Mouse (Mus musculus): Measurements from ENCODE around the gene Acvr2b.
"Not testable (repeated sequence)": the region's sequence is repeated elsewhere in the genome, so short reads cannot be mapped to it uniquely, and the experiment has no call there.

The Acvr2b gene

DNA sequence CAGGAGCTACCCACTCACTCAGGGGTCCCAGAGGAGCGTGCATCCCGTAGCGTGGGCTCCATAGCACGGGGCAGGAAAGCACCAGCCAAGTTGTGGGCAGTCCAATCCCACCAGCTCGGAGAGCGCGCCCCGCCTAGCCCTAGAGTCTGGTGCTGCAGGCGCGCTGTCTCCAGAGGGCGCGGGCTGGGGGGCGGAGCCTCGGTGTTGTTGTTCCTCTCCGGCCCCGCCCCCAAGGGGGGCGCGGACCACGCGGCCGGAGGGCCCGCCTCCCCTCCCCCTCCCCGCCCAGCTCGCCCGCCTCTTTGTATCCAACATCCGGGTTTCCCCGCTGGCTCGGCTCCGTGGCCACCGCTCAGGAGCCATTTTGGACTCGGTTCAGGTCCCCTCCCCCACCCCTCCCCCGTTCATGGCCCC is at the start of gene Acvr2b:
Gene Acvr2b, plus strand, starts transcription at position 318 of the 414 bp plus-strand sequence.
- peak; percentile 91 for DNase-seq (ENCODE audit: low spot score)

GRCm38 (mm10) chr9:119353926-119354325 is 48.0 kb upstream of the Acvr2b start:
- DNase-seq (ENCODE audit: low spot score), result no peak

DNA sequence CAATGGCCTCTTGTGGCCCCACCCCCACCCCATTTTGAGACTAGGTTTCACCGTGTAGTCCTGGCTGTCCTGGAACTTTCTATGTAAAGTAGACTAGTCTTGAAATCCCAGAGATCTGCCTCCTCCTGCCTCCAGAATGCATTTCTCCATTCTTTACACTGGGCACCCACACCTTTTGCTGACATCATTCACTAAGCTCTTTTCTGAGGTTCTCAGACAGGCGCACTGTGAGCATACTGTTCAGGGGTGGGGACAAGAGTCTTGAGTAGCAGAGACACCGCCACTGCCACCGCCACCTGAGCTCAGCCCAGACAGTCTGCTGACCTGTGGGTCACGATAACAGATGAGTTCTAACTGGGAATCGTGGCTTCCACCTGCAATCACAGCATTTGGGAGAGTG is 46.0 kb upstream of the Acvr2b start:
- DNase-seq (ENCODE audit: low spot score), result no peak

GRCm38 (mm10) chr9:119357331-119358057 is 44.4 kb upstream of the Acvr2b start, which contains the start of gene Xylb:
Gene Xylb (plus strand): TSS chr9:119357381.
- peak; percentile 91 for DNase-seq (ENCODE audit: low spot score)

DNA sequence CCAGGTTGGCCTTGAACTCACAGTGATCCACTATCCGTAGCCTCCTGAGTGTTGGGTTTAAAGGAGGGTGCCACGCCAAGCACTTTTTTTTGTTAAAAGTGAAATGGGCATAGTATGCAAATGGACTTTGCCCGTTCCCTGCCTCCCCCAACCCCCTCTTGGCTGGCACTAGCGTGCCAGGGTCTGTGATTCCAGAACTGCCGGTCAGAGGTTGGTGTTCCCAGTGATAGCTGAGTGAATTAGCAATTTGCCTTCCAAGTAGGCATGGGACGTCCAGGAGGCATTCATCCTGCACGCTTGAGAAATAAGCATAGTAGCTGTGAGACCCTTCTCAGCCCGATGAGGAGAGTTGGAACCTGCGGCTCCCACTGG is 43.9 kb upstream of the Acvr2b start:
- no peak for DNase-seq (ENCODE audit: low spot score)

- no peak for DNase-seq (ENCODE audit: low spot score)
Observed at GRCm38 (mm10) chr9:119361416-119361815, 40.5 kb upstream of the Acvr2b start.

DNA sequence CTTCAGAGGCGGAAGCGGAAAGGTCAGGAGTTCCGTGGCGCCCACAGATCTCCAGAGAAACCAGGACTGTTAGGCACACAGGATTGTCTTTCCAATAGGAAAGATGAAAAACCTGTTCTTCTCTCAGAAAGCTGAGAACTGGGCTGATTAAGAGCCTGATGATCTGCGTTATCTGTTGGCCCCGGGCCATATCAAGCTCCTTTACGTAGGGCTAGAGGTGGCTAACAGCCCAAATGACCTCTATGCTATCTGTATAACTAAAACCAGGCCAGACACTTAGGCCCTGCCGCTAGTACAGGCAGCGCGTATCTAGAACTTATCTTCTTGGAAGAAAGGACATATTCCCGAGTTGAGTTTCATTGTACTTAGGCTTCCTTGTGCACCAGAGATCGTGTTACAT is 38.7 kb upstream of the Acvr2b start:
- DNase-seq (ENCODE audit: low spot score), result no peak

DNA sequence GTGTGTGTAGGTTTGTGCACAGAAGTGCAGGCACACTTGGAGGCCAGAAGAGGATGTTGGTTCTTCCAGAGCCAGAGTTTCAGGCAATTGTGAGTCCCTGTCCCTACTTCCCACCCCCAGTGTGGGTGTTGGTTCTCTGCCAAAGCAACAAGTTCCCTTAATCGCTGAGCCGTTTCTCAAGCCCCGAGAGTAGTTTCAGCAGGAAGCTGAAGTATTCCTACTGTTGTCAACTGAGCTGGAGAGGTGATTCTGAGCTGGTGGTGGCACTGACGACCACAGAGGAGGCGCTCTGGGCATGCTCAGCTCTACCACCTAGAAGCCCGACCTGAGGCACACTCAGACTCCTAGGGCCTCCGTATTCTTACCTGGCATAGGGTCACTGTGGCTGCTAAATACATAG is 36.6 kb upstream of the Acvr2b start, which contains the start of gene Slc22a14:
Gene Slc22a14, minus strand, starts transcription at position 270 of the 400 bp plus-strand sequence.
- DNase-seq (ENCODE audit: low spot score), result no peak

DNA sequence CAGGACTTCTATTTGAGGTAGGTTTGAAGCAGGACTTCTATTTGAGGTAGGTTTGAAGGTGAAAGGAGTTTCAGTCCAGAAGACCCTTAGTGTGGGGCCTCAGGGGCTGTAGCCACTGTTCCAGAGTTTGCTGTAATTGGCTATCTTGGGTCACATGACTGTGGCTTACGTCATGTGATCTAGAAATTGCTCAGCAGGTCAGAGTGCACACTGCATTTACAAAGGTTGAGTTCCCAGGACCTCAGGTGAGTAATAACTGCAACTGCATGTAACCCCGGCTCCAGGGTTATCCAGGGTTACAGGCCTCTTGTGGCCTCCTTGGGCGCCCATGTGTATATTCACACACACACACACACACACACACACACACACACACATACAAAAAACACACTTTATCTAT is 33.6 kb upstream of the Acvr2b start:
- no peak for DNase-seq (ENCODE audit: low spot score)

GRCm38 (mm10) chr9:119370770-119371169 is 31.1 kb upstream of the Acvr2b start:
- not testable (repeated sequence) for DNase-seq (ENCODE audit: low spot score)

DNA sequence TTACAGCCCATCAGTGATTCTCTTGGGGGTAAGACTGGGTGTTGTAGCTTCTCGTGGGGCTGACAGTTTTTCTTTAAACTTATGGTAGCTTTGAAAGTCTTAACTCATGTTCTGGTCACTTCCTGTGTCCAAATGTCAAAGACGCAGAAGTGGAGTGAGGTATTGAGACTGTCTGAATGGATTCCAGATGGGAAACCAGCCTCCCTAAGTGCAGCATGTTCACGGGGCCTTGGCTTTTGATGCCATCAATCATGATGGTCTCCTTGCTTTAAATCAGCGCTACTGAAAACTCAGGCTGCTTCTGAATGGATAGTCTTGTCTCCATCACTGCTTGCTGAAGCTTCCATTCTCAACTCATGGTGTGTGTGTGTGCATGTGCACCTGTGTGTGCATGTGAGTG is 30.7 kb upstream of the Acvr2b start:
- DNase-seq (ENCODE audit: low spot score), result no peak

GRCm38 (mm10) chr9:119375008-119375407 is 26.9 kb upstream of the Acvr2b start:
- DNase-seq (ENCODE audit: low spot score), result no peak

- no peak for DNase-seq (ENCODE audit: low spot score)
Observed at GRCm38 (mm10) chr9:119375556-119375955, 26.4 kb upstream of the Acvr2b start.

GRCm38 (mm10) chr9:119378231-119378630 is 23.7 kb upstream of the Acvr2b start:
- no peak for DNase-seq (ENCODE audit: low spot score)

DNA sequence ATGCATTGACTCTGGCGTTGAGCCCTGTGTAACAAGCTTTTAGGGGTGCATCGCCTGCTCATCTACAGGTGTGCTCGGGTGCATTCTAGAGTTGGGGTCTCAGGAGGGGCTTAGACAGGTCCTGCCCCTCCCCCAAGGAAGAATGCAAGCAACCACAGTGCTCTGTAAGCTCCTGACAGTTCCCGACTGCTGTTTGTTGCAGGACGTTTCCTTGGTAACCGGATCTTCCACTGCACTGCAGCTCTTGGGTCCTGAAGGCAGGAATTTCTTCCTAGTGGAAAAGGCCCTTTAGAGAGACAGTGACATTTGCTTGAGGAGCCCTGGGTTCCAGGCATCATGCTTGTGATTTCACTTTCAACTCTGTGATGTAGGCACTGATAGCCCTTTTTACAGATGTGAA is 19.3 kb upstream of the Acvr2b start:
- no peak for DNase-seq (ENCODE audit: low spot score)

- no peak for DNase-seq (ENCODE audit: low spot score)
Observed at GRCm38 (mm10) chr9:119388956-119389355, 13.0 kb upstream of the Acvr2b start.

DNA sequence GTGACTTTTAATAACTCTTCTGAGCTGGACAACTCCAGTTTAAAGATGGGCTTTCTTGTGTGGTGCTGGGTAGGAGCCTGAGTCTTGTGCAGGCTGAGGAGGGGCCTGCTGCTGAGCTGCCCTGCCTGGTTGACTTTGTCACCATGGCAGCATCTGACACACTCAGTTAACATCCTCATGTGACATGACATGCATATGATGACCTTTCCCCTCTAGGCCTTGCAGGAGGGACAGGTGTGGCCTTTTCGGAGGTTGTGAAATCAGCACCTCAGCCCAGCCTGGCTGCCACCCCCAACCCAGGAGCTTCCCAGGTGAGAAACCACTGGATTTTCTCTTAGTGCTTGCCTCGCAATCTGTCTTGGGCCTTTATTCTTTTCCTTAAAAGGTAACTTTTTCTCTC is 11.7 kb upstream of the Acvr2b start:
- DNase-seq (ENCODE audit: low spot score), result no peak

- no peak for DNase-seq (ENCODE audit: low spot score)
Observed at GRCm38 (mm10) chr9:119394808-119395207, 7.1 kb upstream of the Acvr2b start.

DNA sequence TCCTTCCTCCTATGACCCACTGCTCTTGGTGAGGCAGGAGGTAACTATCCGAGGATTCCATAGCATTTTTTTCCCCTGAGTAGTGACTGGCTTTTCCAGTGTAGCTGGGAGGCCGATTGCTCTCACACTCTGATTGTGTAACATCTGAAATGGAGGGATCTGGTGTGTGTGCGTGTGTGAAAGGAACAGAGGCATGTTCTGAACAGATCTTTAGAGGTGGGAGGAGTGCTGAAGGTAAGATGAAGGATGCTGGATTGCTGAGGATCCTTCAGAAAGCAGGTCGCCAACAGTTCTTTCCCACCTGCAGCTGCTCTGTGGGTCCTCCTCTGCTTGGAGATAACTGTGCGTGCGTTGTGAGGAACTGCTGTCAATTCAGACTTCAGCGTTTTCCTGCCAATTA is 567 bp upstream of the Acvr2b start:
- DNase-seq (ENCODE audit: low spot score), result peak; percentile 9

- peak; percentile 47 for DNase-seq (ENCODE audit: low spot score)
Observed at GRCm38 (mm10) chr9:119402253-119403235, 626 bp downstream of the Acvr2b start.

- peak; percentile 18 for DNase-seq (ENCODE audit: low spot score)
Observed at GRCm38 (mm10) chr9:119403236-119403641, 1.3 kb downstream of the Acvr2b start.

DNA sequence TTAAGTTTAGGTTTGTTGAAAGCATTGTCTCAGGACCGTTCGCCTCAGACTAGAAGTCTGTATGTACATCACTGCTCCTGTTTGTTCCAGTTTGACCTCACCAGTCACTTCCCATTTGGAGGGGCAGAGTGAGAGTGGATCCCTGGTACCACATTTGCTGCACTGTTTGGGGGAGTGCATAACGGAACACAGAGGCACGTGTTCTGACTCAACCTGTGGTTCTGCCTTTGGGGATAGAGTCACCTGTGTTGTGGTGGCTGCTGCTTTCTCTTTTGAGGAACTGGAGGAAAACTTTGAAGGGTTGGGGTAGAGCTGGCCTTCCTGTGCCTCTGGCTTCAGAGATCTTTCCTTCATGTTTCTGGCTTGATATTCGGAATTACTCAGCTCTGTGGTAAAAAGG is 2.2 kb downstream of the Acvr2b start:
- no peak for DNase-seq (ENCODE audit: low spot score)

DNA sequence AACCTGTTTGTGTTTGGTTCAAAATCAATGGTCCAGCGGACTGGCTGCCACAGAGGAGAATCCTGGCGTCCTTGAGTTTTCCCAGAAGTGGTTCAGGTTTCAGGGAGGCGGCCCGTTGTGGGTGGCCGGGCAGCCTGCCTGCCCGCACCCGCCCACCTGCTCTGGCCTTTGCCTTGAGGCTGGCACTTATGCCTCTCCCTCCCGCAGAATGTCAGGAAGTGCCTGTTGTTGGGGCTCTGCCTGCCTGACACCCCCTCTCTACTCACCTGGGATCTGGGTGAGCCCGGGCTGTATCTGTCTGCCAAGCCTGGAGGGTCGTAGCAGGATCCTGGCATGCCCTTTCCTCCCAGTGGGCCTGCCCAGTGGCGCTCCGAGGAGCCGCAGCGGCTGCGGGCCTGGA is 6.0 kb downstream of the Acvr2b start:
- DNase-seq (ENCODE audit: low spot score), result no peak
